Mouse (Mus musculus): ENCODE results near the gene Olfr716.
"Not testable (repeated sequence)": the region's sequence is repeated elsewhere in the genome, so short reads cannot be mapped to it uniquely, and the experiment has no call there.

DNA sequence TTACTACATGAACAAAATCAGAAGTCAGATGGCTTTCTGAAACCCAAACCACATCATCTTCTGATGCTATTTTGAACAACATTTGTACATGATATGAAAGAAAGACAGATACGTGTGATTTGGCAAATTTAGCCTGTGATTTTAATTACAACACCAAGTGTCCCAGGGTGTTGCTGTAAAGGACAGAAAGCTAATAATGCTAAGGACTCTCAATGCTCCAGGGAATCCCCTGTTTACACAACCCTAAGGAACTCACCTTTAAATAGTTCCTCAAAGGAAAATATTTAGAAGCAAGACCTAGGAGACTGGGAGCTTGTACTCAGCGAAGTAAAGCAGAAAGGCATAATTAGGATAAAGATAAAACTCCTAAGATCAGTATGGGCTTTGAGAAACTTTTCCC, at the start of gene Olfr716:
- TF ChIP-seq CTCF (IDR thresholded peaks at IDR 0.05; ENCODE audit: control insufficient read depth, insufficient read depth, insufficient read length); FOSL1 (IDR thresholded peaks at IDR 0.05; ENCODE audit: insufficient read depth, low read length, poor library complexity, severe bottlenecking); CEBPB (IDR thresholded peaks at IDR 0.05; ENCODE audit: low read depth); USF1 (IDR thresholded peaks at IDR 0.05; ENCODE audit: low read depth); MYOD1 (IDR thresholded peaks at IDR 0.05; ENCODE audit: control insufficient read depth, insufficient read length, low read depth): not testable (repeated sequence)

All from C2C12 (cell line).